Comparison of ENCODE assay signal across 8 mouse cellular contexts in the genomic region with DNA sequence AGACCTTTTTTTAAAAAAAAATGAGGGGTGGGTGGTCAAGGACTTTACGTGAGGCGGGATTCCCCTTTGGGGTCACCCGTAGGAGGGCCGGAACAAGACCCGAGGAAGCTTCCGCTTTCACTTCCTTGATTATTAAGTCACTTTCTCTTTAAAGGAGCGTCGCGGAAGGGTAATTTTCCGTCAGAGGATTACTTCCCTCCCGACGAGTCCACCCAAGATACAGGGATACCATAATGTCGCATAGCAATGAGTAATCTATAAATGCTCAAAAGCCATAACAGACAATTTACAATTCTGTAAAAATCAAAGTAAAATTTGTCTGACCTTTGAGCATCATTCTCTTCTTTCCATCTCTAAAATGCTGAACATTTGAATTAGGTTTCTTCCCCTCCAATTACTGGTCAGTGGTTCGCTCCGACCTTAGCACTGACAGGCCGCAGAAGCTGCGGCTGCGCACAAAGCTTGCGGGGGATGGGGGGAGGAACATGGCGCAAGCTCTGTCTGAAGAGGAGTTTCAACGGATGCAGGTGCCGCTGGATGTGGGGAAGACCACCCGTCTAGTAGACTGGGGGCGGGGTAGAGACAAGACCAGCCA. TPM values are rescaled to one million over a fixed set of nuclear protein-coding genes. Genes with fewer than 3 reads are reported as not detected.
DNase-seq lines count a peak whose midpoint lies in the region; ATAC-seq and TF ChIP-seq lines count a peak whose summit lies in the region.

A gene (plus strand): TSS at position 224 of the 595 bp plus-strand sequence.

- ATAC-seq in erythroblast, adult 5-6 weeks (replicated peaks; ENCODE audit: low FRiP score, poor library complexity, severe bottlenecking), result peak; percentile 97
- peak; percentile 91 for ATAC-seq in kidney, embryonic 15.5 days (replicated peaks; ENCODE audit: low FRiP score)
- peak; percentile 86 for ATAC-seq in monocyte, adult 5-6 weeks (replicated peaks; ENCODE audit: insufficient number of reproducible peaks, low FRiP score, low TSS enrichment, poor library complexity, severe bottlenecking)
- ATAC-seq in stomach, embryonic 14.5 days (ENCODE audit: insufficient number of reproducible peaks, insufficient read depth, low FRiP score, low read depth), result peak; percentile 86; the same call in 1 of the 2 replicates

- peak; percentile 78 to 81 for DNase-seq in B cell, adult 2 months
- peak; percentile 79 for DNase-seq in heart, embryonic 10.5 days (ENCODE audit: low spot score)
- peak; percentile 84 for DNase-seq in liver

- peak within 1 kb of the TSS; percentile 42 for H3K27ac ChIP-seq in bone marrow macrophage, adult 2 months (ENCODE audit: insufficient read depth, low read depth, low read length)
- H3K27ac ChIP-seq in heart, embryonic 10.5 days, result peak within 1 kb of the TSS; percentile 77
- H3K27ac ChIP-seq in kidney, embryonic 15.5 days, result 0 out of 2 replicates have a peak within 1 kb of the TSS, but pooled peaks have one; percentile 56
- H3K27ac ChIP-seq in stomach, embryonic 14.5 days (ENCODE audit: low read length), result no peak within 1 kb of the TSS

- TF ChIP-seq POLR2A in bone marrow macrophage, adult 2 months (IDR thresholded peaks at IDR 0.05; ENCODE audit: borderline replicate concordance, low read depth, low read length), result no peak

- no peaks in the 10 kb centered on the region for H3K27me3 ChIP-seq in heart, embryonic 10.5 days (ENCODE audit: insufficient read depth, poor library complexity, severe bottlenecking)
- H3K27me3 ChIP-seq in kidney, embryonic 15.5 days, result no peaks in the 10 kb centered on the region
- H3K27me3 ChIP-seq in stomach, embryonic 14.5 days (ENCODE audit: control insufficient read depth, insufficient read depth, low read length), result no peaks in the 10 kb centered on the region

- 9% methylated on average over 24 of the region's 24 CpGs for WGBS in heart, embryonic 10.5 days
- 15% methylated on average over 24 of the region's 24 CpGs for WGBS in kidney, embryonic 15.5 days
- WGBS in stomach, embryonic 14.5 days, result 16% methylated on average over 24 of the region's 24 CpGs

- peak within 1 kb of the TSS; percentile 52 for H3K9ac ChIP-seq in kidney, embryonic 15.5 days
- peak within 1 kb of the TSS; percentile 46; the same call in 1 of the 2 replicates for H3K9ac ChIP-seq in stomach, embryonic 14.5 days (replicated peaks; ENCODE audit: low read depth, low read length)

- no peaks in the 10 kb centered on the region for H3K9me3 ChIP-seq in heart, embryonic 10.5 days
- no peaks in the 10 kb centered on the region for H3K9me3 ChIP-seq in kidney, embryonic 15.5 days (replicated peaks)
- H3K9me3 ChIP-seq in stomach, embryonic 14.5 days (ENCODE audit: control insufficient read depth, low read depth, low read length), result no peaks in the 10 kb centered on the region

- no peaks in the 10 kb centered on the region for H3K36me3 ChIP-seq in heart, embryonic 10.5 days
- H3K36me3 ChIP-seq in kidney, embryonic 15.5 days, result 0 out of 2 replicates have a peak, but pooled peaks cover 11% of the 10 kb centered on the region
- no peaks in the 10 kb centered on the region; the same call in 1 of the 2 replicates for H3K36me3 ChIP-seq in stomach, embryonic 14.5 days (ENCODE audit: control insufficient read depth, insufficient read depth, low read length)

- peak within 1 kb of the TSS; percentile 62 for H3K4me2 ChIP-seq in kidney, embryonic 15.5 days
- H3K4me2 ChIP-seq in stomach, embryonic 14.5 days (replicated peaks; ENCODE audit: low read depth, low read length), result peak within 1 kb of the TSS; percentile 59

- peaks cover 12% of the 10 kb centered on the region for H3K4me1 ChIP-seq in bone marrow macrophage, adult 2 months (ENCODE audit: control insufficient read depth, insufficient read depth, low read length)
- no peaks in the 10 kb centered on the region for H3K4me1 ChIP-seq in heart, embryonic 10.5 days
- H3K4me1 ChIP-seq in kidney, embryonic 15.5 days, result peaks cover 6% of the 10 kb centered on the region
- H3K4me1 ChIP-seq in stomach, embryonic 14.5 days (ENCODE audit: control insufficient read depth, insufficient read depth, low read length), result no peaks in the 10 kb centered on the region

- TF ChIP-seq CTCF in bone marrow macrophage, adult 2 months (IDR thresholded peaks at IDR 0.05; ENCODE audit: low read depth, low read length), result no peak

- H3K4me3 ChIP-seq in bone marrow macrophage, adult 2 months (ENCODE audit: insufficient read depth, low read length), result peak within 1 kb of the TSS; percentile 64
- H3K4me3 ChIP-seq in heart, embryonic 10.5 days, result peak within 1 kb of the TSS; percentile 61
- peak within 1 kb of the TSS; percentile 61 for H3K4me3 ChIP-seq in kidney, embryonic 15.5 days (replicated peaks)
- peak within 1 kb of the TSS; percentile 52 for H3K4me3 ChIP-seq in stomach, embryonic 14.5 days (ENCODE audit: low read depth, low read length)

RNA-seq across cellular contexts. Expression of the gene that starts here (rescaled TPM):
- polyA plus RNA-seq in bone marrow macrophage, adult 2 months (2012; ENCODE audit: insufficient read depth, insufficient read length, missing spikeins), result 94.8 and 103 TPM in 2 replicates
- total RNA-seq in erythroblast, adult 5-6 weeks (2015; ENCODE audit: low replicate concordance), result 146 and 177 TPM in 2 replicates
- 200 and 207 TPM in 2 replicates for total RNA-seq in erythroblast, adult 5-6 weeks (2017; ENCODE audit: low replicate concordance)
- polyA plus RNA-seq in heart, embryonic 10.5 days (2016; fragmentation: Nextera tagmentation; extraction: Ambion mirVana), result 35.4 and 37.6 TPM in 2 replicates
- 44.1 and 51.8 TPM in 2 replicates for polyA plus RNA-seq in kidney, embryonic 15.5 days (2015; fragmentation: Nextera tagmentation; extraction: Ambion mirVana)
- 67.2 to 156 TPM (median 123 TPM) in 3 replicates for total RNA-seq in monocyte, adult 5-6 weeks (2017)
- 35.7 and 41.8 TPM in 2 replicates for polyA plus RNA-seq in stomach, embryonic 14.5 days (2014; fragmentation: Nextera tagmentation; extraction: Ambion mirVana)
